ENCODE assay signal across 8 mouse cellular contexts in genomic region chr14:60486278-60486935, GRCm38 (mm10).
A peak's percentile ranks its signal among the peaks of the same experiment; 100 is the strongest.
DNase-seq lines count a peak whose midpoint lies in the region; ATAC-seq and TF ChIP-seq lines count a peak whose summit lies in the region.

No protein-coding gene starts in this region.

- H3K9me3 ChIP-seq in lung, postnatal 0 days (ENCODE audit: low read length), result no peaks in the 10 kb centered on the region
- H3K9me3 ChIP-seq in hindbrain, embryonic 13.5 days, result no peaks in the 10 kb centered on the region
- no peaks in the 10 kb centered on the region for H3K9me3 ChIP-seq in liver, embryonic 12.5 days (replicated peaks)

- no peak overlapping the region for H3K27ac ChIP-seq in lung, postnatal 0 days (ENCODE audit: low read length)
- H3K27ac ChIP-seq in hindbrain, embryonic 13.5 days, result no peak overlapping the region
- no peak overlapping the region for H3K27ac ChIP-seq in liver, embryonic 12.5 days
- no peak overlapping the region for H3K27ac ChIP-seq in testis, adult 2 months (ENCODE audit: control insufficient read depth, insufficient read depth, low read depth, low read length)

- H3K36me3 ChIP-seq in lung, postnatal 0 days (ENCODE audit: insufficient read depth, low read length), result no peaks in the 10 kb centered on the region
- no peaks in the 10 kb centered on the region for H3K36me3 ChIP-seq in hindbrain, embryonic 13.5 days
- no peaks in the 10 kb centered on the region for H3K36me3 ChIP-seq in liver, embryonic 12.5 days
- no peaks in the 10 kb centered on the region for H3K36me3 ChIP-seq in testis, adult 2 months (ENCODE audit: control insufficient read depth, insufficient read depth, low read length)

- DNase-seq in lung, postnatal 0 days (ENCODE audit: low spot score), result peak; percentile 15
- no peak for DNase-seq in lung, postnatal 25 days (ENCODE audit: low spot score)
- DNase-seq in cerebellum, adult 8-10 months, result no peak
- no peak for DNase-seq in left cerebral cortex, postnatal 25 days (ENCODE audit: low spot score in 2 of 2)
- DNase-seq in frontal cortex, postnatal 36 days (ENCODE audit: low spot score in 2 of 2), result no peak

- 0 out of 2 replicates have a peak, but pooled peaks cover 6% of the 10 kb centered on the region for H3K27me3 ChIP-seq in lung, postnatal 0 days (replicated peaks; ENCODE audit: insufficient read depth, low read length)
- H3K27me3 ChIP-seq in hindbrain, embryonic 13.5 days, result peaks cover 7% of the 10 kb centered on the region; the same call in 1 of the 2 replicates
- H3K27me3 ChIP-seq in liver, embryonic 12.5 days (replicated peaks), result peaks cover 47% of the 10 kb centered on the region
- H3K27me3 ChIP-seq in testis, adult 2 months (ENCODE audit: control insufficient read depth, insufficient read depth, low read length), result no peaks in the 10 kb centered on the region

- no peak overlapping the region for H3K4me2 ChIP-seq in lung, postnatal 0 days (replicated peaks; ENCODE audit: low read depth, low read length)
- peak overlapping the region; percentile 76 for H3K4me2 ChIP-seq in hindbrain, embryonic 13.5 days
- H3K4me2 ChIP-seq in liver, embryonic 12.5 days, result peak overlapping the region; percentile 55

- 0 out of 2 replicates have a peak overlapping the region, but pooled peaks have one; percentile 32 for H3K4me3 ChIP-seq in lung, postnatal 0 days (ENCODE audit: low read depth, low read length)
- H3K4me3 ChIP-seq in hindbrain, embryonic 13.5 days, result peak overlapping the region; percentile 41; the same call in 1 of the 2 replicates
- no peak overlapping the region for H3K4me3 ChIP-seq in liver, embryonic 12.5 days
- peak overlapping the region; percentile 91 for H3K4me3 ChIP-seq in testis, adult 2 months (ENCODE audit: control insufficient read depth, low read depth, low read length)

- H3K9ac ChIP-seq in lung, postnatal 0 days (replicated peaks; ENCODE audit: low read depth), result no peak overlapping the region
- no peak overlapping the region for H3K9ac ChIP-seq in hindbrain, embryonic 13.5 days
- no peak overlapping the region for H3K9ac ChIP-seq in liver, embryonic 12.5 days

- no peak for TF ChIP-seq EP300 in lung, postnatal 0 days (IDR thresholded peaks at IDR 0.05)

- WGBS in lung, postnatal 0 days, result 2% methylated on average over 9 of the region's 9 CpGs
- 4% methylated on average over 9 of the region's 9 CpGs for WGBS in hindbrain, embryonic 13.5 days
- 8% methylated on average over 9 of the region's 9 CpGs for WGBS in liver, embryonic 12.5 days (ENCODE audit: insufficient replicate concordance)

- TF ChIP-seq POLR2A in testis, adult 2 months (IDR thresholded peaks at IDR 0.05; ENCODE audit: control insufficient read depth, low read depth, low read length), result no peak

- peaks cover 8% of the 10 kb centered on the region; the same call in 1 of the 2 replicates for H3K4me1 ChIP-seq in lung, postnatal 0 days (ENCODE audit: insufficient read depth, low read depth, low read length)
- peaks cover 22% of the 10 kb centered on the region for H3K4me1 ChIP-seq in hindbrain, embryonic 13.5 days (replicated peaks)
- peaks cover 5% of the 10 kb centered on the region; the same call in 1 of the 2 replicates for H3K4me1 ChIP-seq in liver, embryonic 12.5 days
- H3K4me1 ChIP-seq in testis, adult 2 months (ENCODE audit: control insufficient read depth, insufficient read depth, low read length), result peaks cover 5% of the 10 kb centered on the region

- no peak; the same call in 1 of the 2 replicates for ATAC-seq in lung, postnatal 0 days
- no peak for ATAC-seq in hindbrain, embryonic 13.5 days (ENCODE audit: low FRiP score)
- no peak for ATAC-seq in liver, embryonic 12.5 days

- intact Hi-C loops in left cerebral cortex, postnatal 25 days (cut with DNase I), result no loop called here

- TF ChIP-seq CTCF in lung, postnatal 0 days (IDR thresholded peaks at IDR 0.05), result no peak
- TF ChIP-seq CTCF in testis, adult 2 months (IDR thresholded peaks at IDR 0.05; ENCODE audit: control insufficient read depth, insufficient read depth, insufficient replicate concordance, low read depth, low read length), result no peak
